Mouse (Mus musculus): Measurements from ENCODE around the gene Dbn1.

DNA sequence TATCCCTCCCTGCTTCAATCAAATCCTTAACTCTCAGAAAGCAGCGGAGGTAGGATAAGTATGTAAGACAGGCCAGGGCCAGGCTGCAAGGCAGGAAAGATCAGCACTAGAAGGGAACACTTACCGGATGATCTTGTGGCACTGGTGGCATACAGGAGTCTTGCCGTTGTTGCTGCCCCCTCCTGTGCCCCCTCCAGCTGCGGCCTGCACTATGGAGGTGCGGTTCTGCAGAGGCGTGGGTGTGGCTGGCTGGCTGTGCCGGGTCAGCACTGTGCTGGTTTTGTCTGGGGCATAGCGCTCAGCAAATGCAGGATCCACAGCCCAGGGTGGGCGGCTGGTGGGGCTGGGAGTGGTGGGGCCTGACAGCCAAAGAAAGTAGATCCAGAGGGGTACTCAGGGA is 17.9 kb upstream of the Dbn1 start:
- no peak for TF ChIP-seq CTCF (IDR thresholded peaks at IDR 0.05; ENCODE audit: extremely low read depth, insufficient read length, insufficient replicate concordance, low read depth, low read length)
- no peak for TF ChIP-seq POLR2A (IDR thresholded peaks at IDR 0.05; ENCODE audit: low read depth, low read length)

Measured in small intestine, adult 2 months (tissue).